Mouse (Mus musculus) heart, postnatal 0 days (tissue): ENCODE results near the gene Doc2b. TPM values are rescaled to one million over a fixed set of nuclear protein-coding genes. Genes with fewer than 3 reads are reported as not detected.

Source experiments
- ATAC-seq: fragments of 200-750 bp; cut with Nextera tagmentation; 2 replicates; pipeline ENCODE4 v1.8.0; 2017; ENCODE audit warnings: low read depth, moderate number of reproducible peaks, moderate library complexity; ENCODE audit not compliant: insufficient read depth
- DNase-seq: peaks from one replicate; pipeline ENCODE4 v3.0.0-alpha.2; 2016; ENCODE audit warnings: low spot score
- H3K27ac ChIP-seq: fragments of 300-500 bp; sonication (generic); 2 replicates; pipeline ENCODE4 v1.5.1; 2014; ENCODE audit warnings: low read depth, mild to moderate bottlenecking
- H3K27me3 ChIP-seq: fragments of 300-500 bp; sonication (generic); 2 replicates; pipeline ENCODE4 v1.6.1; 2014; ENCODE audit warnings: low read length, mixed read lengths; ENCODE audit not compliant: control insufficient read depth, insufficient read depth
- H3K36me3 ChIP-seq: fragments of 300-500 bp; sonication (generic); replicated peaks from 2 replicates; pipeline ENCODE4 v1.6.1; 2014; ENCODE audit warnings: low read length, mixed read lengths; ENCODE audit not compliant: control insufficient read depth, insufficient read depth
- H3K4me1 ChIP-seq: fragments of 300-500 bp; sonication (generic); 2 replicates; pipeline ENCODE4 v1.6.1; 2014; ENCODE audit warnings: antibody characterized with exemption; ENCODE audit not compliant: control insufficient read depth, insufficient read depth
- H3K4me2 ChIP-seq: fragments of 300-500 bp; sonication (generic); 2 replicates; pipeline ENCODE4 v1.6.1; 2014; ENCODE audit warnings: low read depth, mild to moderate bottlenecking, low read length, moderate library complexity
- H3K4me3 ChIP-seq: fragments of 300-500 bp; sonication (generic); 2 replicates; pipeline ENCODE4 v1.5.1; 2014; ENCODE audit warnings: low read depth, low read length
- H3K9ac ChIP-seq: fragments of 300-500 bp; sonication (generic); replicated peaks from 2 replicates; pipeline ENCODE4 v1.6.1; 2014; ENCODE audit warnings: low read depth, low read length, mixed read lengths
- H3K9me3 ChIP-seq: fragments of 300-500 bp; sonication (generic); replicated peaks from 2 replicates; pipeline ENCODE4 v1.6.1; 2016; ENCODE audit warnings: low read length; ENCODE audit not compliant: control insufficient read depth
- CTCF ChIP-seq: IDR thresholded peaks from 2 replicates; pipeline ENCODE4 v1.5.1; 2016; ENCODE audit warnings: antibody characterized with exemption, control low read depth, low read depth
- EP300 ChIP-seq: IDR thresholded peaks from 2 replicates; pipeline ENCODE4 v1.6.1; 2016; ENCODE audit warnings: antibody characterized with exemption, low read depth
- WGBS: fragments of 180-500 bp; shearing (Covaris S2); extraction: QIAGEN DNeasy Blood & Tissue Kit; methylation state at CpG from one replicate; pipeline ENCODE4 v1.1.7; 2014; 5-methylcytosine and 5-hydroxymethylcytosine counted together
- polyA plus RNA-seq: library from polyadenylated mRNA; unstranded; fragments of >200 nt; fragmentation: Nextera tagmentation; extraction: Ambion mirVana; gene quantifications from 2 replicates; pipeline ENCODE4 v1.2.1, GENCODE M21; 2015
- total RNA-seq: library from RNA; depleted of rRNA; stranded (reverse); fragments of >200 nt; gene quantifications from 2 replicates; pipeline ENCODE4 v1.2.3, GENCODE M21; 2014; ENCODE audit warnings: low replicate concordance

The Doc2b gene
- total and polyA plus RNA-seq, 2 experiments from 2014 or later, result 0.03 TPM; not detected in 1

GRCm38 (mm10) chr11:75796536-75797246 lies 842 bp upstream of the Doc2b start:
- no peak for ATAC-seq
- DNase-seq, result no peak
- Histone ChIP-seq H3K27ac (no peak overlapping the region), H3K4me2 (no peak overlapping the region), H3K27me3 (peaks cover 59% of the 10 kb centered on the region), H3K4me3 (no peak overlapping the region), H3K4me1 (no peaks in the 10 kb centered on the region), H3K9me3 (no peaks in the 10 kb centered on the region), H3K36me3 (no peaks in the 10 kb centered on the region), H3K9ac (no peak overlapping the region)
- TF ChIP-seq EP300 (no peak), CTCF (no peak)
- WGBS, result 66% methylated on average over 13 of the region's 13 CpGs

DNA sequence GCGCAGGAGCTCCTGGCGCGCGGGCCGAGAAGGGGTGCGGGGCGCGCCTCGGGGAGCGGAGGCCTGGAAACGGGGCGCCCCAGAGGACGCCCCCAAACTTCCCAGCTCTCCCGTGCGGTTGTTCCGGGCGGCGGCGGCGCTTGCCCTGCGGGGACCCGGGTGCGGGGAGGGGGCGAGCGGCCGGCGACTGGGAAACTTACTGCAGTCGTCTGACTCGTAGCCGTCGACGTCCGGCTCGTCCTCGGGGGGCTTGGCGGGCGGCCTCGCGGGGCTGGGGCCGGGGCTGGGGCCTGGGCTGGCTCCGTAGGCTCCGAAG lies 570 bp downstream of the Doc2b start:
- ATAC-seq, result no peak
- H3K27me3 ChIP-seq, result peaks cover 59% of the 10 kb centered on the region
- no peaks in the 10 kb centered on the region for H3K9me3 ChIP-seq
- peak overlapping the region; percentile 64 for H3K4me2 ChIP-seq
- no peak overlapping the region for H3K9ac ChIP-seq
- peak overlapping the region; percentile 48 for H3K4me3 ChIP-seq
- 2% methylated on average over 32 of the region's 42 CpGs for WGBS
- DNase-seq, result no peak
- no peaks in the 10 kb centered on the region for H3K36me3 ChIP-seq
- H3K27ac ChIP-seq, result no peak overlapping the region
- TF ChIP-seq CTCF, result no peak
- TF ChIP-seq EP300, result no peak
- H3K4me1 ChIP-seq, result no peaks in the 10 kb centered on the region

- Histone ChIP-seq H3K4me1 (no peaks in the 10 kb centered on the region), H3K27ac (no peak overlapping the region), H3K9me3 (no peaks in the 10 kb centered on the region), H3K27me3 (peaks cover 62% of the 10 kb centered on the region), H3K9ac (no peak overlapping the region), H3K4me2 (peak overlapping the region; percentile 64), H3K36me3 (no peaks in the 10 kb centered on the region), H3K4me3 (peak overlapping the region; percentile 48)
- 18% methylated on average over 28 of the region's 45 CpGs for WGBS
- ATAC-seq (0 out of 2 replicates have a peak, but pooled peaks have one; percentile 33), DNase-seq (no peak)
- TF ChIP-seq CTCF, result no peak
- TF ChIP-seq EP300, result no peak
Measured at GRCm38 (mm10) chr11:75794602-75795320, 1.1 kb downstream of the Doc2b start.

- H3K4me3 ChIP-seq, result no peak overlapping the region
- no peak overlapping the region for H3K27ac ChIP-seq
- no peaks in the 10 kb centered on the region for H3K9me3 ChIP-seq
- 80% methylated on average over 5 of the region's 5 CpGs for WGBS
- TF ChIP-seq EP300, result no peak
- TF ChIP-seq CTCF, result no peak
- no peaks in the 10 kb centered on the region for H3K4me1 ChIP-seq
- DNase-seq, result no peak
- H3K36me3 ChIP-seq, result no peaks in the 10 kb centered on the region
- H3K9ac ChIP-seq, result no peak overlapping the region
- peaks cover 64% of the 10 kb centered on the region for H3K27me3 ChIP-seq
- H3K4me2 ChIP-seq, result no peak overlapping the region
- no peak for ATAC-seq
Measured at GRCm38 (mm10) chr11:75793351-75793750, 2.5 kb downstream of the Doc2b start.

DNA sequence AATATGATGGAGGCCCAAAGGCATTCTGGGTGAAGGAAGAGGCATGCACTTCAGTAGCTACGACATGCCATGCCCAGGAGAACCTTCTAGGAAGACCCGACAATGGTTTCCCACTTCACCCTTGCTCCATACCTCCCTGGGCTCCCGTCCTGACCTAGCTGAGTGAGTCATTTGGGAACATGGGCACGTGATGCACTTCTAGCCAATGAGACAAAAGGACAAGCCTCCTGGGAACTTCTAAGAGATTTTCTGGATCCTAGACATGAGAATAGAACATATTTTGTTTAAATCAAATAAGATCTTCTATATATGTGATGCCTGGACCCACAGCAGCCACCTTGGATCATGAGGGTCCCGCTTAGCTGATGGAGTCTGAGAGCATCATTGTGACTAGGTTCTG lies 3.3 kb downstream of the Doc2b start:
- no peaks in the 10 kb centered on the region for H3K36me3 ChIP-seq
- 62% methylated on average over 5 of the region's 5 CpGs for WGBS
- no peak for TF ChIP-seq CTCF
- no peak overlapping the region for H3K4me2 ChIP-seq
- H3K4me1 ChIP-seq, result no peaks in the 10 kb centered on the region
- ATAC-seq, result no peak
- H3K9me3 ChIP-seq, result no peaks in the 10 kb centered on the region
- no peak overlapping the region for H3K4me3 ChIP-seq
- no peak for DNase-seq
- no peak overlapping the region for H3K27ac ChIP-seq
- H3K27me3 ChIP-seq, result peaks cover 56% of the 10 kb centered on the region
- H3K9ac ChIP-seq, result no peak overlapping the region
